Mouse (Mus musculus) NIH3T3 (cell line): ENCODE results near the gene Olfr49.

Experiments used
- DNase-seq: peaks from one replicate; pipeline ENCODE4 v3.0.0-alpha.2; 2012; ENCODE audit warnings: low read depth

Gene Olfr49

GRCm38 (mm10) chr14:54284839-54285238 lies at the start of gene Olfr49:
Gene Olfr49, minus strand, starts transcription at chr14:54284939.
- DNase-seq, result no peak

- no peak for DNase-seq
Measured at GRCm38 (mm10) chr14:54333452-54334189, 48.9 kb upstream of the Olfr49 start.

DNA sequence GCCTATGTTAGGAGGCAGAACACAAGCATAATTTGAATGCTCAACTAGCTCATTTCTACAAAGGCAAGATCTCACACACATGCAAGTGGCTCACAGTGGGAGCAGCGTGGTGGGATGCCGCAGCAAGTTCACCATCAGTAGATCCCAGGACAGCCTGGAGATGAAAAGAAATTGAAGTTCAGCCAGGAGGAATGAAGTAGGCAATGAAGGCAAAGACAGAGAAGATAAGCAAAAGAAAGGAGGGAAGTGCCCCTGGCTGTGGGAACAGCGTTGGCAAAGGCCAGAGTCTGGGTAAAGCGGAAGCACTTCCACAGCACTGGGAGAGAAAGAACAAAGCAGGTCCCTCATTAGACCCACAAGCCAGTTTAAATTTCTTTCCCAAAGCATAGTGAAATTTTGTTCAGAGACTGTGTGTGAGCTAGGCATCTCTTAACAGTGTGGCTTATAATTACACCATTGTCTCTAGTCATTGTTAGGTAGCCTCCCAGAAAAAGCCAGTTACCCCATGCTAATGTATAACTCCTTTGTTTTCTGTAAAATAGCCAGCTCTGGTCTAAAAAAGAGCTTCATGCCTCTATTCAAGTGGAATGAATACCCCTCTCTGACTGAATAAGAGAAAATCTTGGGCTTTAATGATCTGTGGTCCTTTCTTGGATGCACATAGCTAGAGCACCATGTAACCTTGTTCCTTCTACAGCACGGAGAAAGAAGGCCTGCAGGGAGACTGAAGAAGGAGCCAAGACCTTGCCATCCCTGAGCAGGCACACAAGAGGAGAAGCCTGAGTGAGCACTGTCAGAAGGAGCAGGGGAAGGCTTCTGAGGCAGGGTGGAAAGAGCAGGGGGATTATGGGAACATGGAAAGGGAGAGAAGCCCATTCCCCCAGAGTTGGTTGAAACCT lies 47.7 kb upstream of the Olfr49 start:
- DNase-seq, result no peak

DNA sequence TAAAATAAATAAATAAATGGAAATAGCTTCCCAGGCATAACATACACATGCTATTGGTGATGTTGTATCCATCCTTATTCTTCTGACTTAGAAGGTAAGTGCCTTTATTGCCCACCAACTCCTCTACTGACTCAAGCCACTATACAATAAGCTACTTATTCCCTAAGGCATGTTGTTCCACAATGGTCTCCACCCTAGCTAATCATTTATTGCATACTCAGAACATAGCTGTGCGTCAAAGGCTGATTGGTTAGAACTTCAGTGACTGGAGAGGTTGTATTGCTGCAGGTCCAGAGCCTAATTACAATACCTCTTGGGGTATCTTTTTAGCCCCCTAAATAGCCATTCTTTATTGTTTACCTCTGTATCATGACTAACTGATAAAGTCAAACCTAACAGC lies 46.4 kb upstream of the Olfr49 start:
- DNase-seq, result no peak

DNA sequence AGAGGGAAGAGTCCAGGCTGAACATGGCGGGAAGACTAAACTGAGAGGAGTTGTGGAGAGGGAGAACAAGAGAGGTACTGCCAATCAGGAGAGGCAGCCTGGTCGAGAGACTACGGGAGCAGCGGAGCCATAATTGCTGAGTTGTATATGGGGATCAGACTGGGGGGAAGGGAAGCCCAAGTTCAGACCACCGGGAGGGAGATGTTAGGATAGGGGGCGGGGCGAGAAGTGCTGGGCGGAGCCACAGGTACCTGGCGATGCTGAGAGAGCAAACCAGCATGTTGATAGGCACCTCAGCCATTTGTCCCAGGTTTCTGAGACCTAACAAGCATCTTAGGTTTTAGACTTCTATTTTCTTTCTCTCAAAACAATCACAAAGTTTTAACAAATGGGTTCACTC lies 44.5 kb upstream of the Olfr49 start:
- DNase-seq, result no peak

DNA sequence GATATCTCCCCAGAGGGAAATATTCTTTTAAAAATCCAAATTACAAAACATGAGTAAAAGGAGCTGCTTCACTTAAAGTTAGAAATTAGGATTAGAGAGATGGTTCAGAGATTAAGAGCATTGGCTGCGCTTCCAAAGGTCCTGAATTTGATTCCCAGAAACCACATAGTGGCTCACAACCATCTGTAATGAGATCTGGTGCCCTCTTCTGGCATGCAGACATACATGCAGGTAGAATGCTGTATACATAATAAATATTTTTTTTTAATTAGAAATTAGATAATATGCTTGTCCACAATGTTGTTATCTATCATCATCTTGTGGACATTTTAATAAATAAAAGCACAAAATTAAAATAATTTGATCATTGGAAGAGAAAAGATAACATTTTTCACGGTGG lies 43.8 kb upstream of the Olfr49 start:
- DNase-seq, result no peak

- no peak for DNase-seq
Measured at GRCm38 (mm10) chr14:54324486-54324885, 39.7 kb upstream of the Olfr49 start.

GRCm38 (mm10) chr14:54321556-54322376 lies 37.0 kb upstream of the Olfr49 start:
- no peak for DNase-seq

GRCm38 (mm10) chr14:54311763-54312162 lies 27.0 kb upstream of the Olfr49 start:
- DNase-seq, result no peak

GRCm38 (mm10) chr14:54300676-54301075 lies 15.9 kb upstream of the Olfr49 start:
- DNase-seq, result no peak

DNA sequence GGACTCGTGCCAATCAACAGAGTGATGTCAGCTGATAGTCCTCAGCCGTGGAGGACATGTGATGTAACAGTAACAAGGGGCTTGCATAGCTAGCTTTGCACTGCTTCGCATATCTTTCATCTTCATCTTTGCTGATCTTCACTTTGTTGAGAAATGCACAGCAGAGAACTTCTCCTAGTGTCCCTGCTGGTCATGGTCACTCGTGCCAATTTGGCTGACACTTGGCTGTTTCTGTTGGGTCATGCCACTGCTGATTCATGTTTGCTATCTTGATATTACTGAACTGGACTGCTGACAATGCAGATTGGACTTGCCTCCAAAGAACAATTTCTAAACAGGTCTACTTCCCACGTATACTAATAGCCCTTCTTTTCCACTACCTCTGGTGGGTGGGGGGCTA lies 15.4 kb upstream of the Olfr49 start:
- peak; percentile 13 for DNase-seq

- no peak for DNase-seq
Measured at GRCm38 (mm10) chr14:54276446-54276845, 8.3 kb downstream of the Olfr49 start.

DNA sequence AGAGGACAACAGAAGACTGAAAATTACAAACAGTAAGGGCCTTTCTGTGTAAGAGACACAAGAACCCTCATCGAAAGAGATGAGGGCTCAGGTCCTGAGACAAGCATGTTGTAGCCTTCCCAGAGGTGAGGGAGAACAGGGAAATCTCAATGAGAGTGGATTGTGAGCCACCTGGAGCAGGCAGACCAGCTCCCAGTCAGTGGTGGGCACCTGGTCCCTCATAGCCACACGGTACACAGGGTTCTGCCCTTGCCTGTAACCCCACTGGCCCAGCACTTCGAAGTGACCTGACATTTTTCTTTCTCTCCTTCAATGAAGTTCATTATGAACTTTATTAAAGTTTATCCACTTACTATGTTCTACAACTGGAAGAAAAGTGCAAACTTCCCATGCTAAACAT lies 12.0 kb downstream of the Olfr49 start:
- DNase-seq, result no peak

DNA sequence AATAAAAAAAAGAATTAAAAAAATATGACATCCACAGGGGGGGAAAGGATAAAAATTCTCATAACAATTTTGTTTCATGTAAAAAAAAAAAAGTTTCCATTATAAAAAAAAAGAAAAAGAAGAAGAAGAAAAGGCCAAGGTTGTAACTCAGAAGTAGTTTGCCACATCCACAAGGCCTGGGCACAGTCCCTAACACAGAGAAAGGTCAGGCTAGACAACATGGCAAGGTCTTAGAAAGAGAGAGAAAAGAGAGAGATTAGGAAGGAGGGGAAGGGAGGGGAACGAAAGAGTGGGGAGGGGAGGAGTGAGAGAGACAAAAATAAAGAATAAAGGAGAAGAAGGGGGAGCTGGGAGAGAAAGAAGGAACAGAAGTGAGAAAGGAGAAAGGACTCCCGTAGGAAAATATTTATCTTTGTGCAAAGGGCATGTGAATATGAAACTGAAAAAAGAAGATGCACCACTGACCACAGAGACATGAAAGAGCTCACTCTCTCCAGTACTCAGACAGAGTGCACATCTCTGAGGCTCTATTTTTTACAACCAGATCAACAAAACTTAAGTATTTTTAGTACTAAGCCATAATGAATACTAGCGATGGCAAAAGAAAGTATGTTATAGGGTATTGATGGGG lies 12.6 kb downstream of the Olfr49 start:
- DNase-seq, result no peak

- no peak for DNase-seq
Measured at GRCm38 (mm10) chr14:54270413-54270812, 14.3 kb downstream of the Olfr49 start.

GRCm38 (mm10) chr14:54269566-54269965 lies 15.2 kb downstream of the Olfr49 start:
- DNase-seq, result no peak

DNA sequence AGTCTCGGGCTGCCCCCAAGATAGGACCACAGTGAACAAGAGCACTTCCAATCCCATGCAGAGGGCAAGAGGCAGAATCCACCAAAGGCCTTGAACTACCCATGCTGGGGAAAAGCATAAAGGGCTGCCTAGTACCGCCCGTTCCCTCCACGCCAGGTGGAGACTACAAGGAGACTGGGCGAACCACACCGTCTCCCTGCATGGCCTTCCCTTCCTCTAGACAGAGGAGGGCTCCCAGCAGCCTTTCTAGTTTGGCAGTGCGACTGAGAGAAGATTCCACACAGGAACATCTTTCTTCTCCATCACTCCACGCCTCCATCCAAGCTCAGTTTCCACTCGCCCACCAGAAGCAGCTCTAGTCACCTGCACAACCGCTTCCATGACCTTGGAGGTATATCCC lies 16.8 kb downstream of the Olfr49 start:
- no peak for DNase-seq

DNA sequence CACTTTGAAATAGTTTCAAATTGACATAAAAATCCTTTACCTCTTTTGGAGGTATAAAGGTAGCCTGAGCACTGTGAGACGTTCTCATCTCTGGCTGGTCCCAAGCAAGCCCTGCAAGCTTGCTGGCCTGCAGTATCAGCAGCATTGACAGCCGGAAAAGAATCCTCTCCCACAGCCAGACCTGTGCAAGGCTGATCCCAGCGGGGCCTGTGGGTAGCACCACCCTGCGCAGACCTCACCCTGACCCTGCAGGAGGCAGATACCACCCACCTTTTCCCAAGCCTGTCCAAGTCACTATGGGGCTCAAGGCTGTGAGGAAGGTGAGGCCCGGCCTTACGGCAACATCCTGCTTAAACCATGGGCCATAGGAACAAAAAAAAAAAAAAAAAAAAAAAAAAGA lies 18.8 kb downstream of the Olfr49 start:
- no peak for DNase-seq

- DNase-seq, result no peak
Measured at GRCm38 (mm10) chr14:54265093-54265492, 19.6 kb downstream of the Olfr49 start.

GRCm38 (mm10) chr14:54264231-54264630 lies 20.5 kb downstream of the Olfr49 start:
- no peak for DNase-seq

GRCm38 (mm10) chr14:54263099-54263498 lies 21.6 kb downstream of the Olfr49 start:
- DNase-seq, result no peak

GRCm38 (mm10) chr14:54262622-54263021 lies 22.1 kb downstream of the Olfr49 start:
- DNase-seq, result no peak
